In genomic region chr16:17721822-17722460, GRCm38 (mm10) we compare ENCODE assay signal across 7 mouse cellular contexts. TPM values are rescaled to one million over a fixed set of nuclear protein-coding genes. Genes with fewer than 3 reads are reported as not detected.
A peak's percentile ranks its signal among the peaks of the same experiment; 100 is the strongest.
DNase-seq lines count a peak whose midpoint lies in the region; ATAC-seq and TF ChIP-seq lines count a peak whose summit lies in the region.

No protein-coding gene starts in this region.

- intact Hi-C loops in gastrocnemius, postnatal 36 days (cut with DNase I): no loop called here

- H3K27me3 ChIP-seq in forebrain, embryonic 10.5 days (ENCODE audit: poor library complexity, severe bottlenecking): no peaks in the 10 kb centered on the region
- H3K27me3 ChIP-seq in liver, embryonic 13.5 days: no peaks in the 10 kb centered on the region

- H3K36me3 ChIP-seq in forebrain, embryonic 10.5 days (replicated peaks): peaks cover 3% of the 10 kb centered on the region; the same call in 1 of the 2 replicates
- peaks cover 4% of the 10 kb centered on the region; the same call in 1 of the 2 replicates for H3K36me3 ChIP-seq in liver, embryonic 13.5 days

- no peaks in the 10 kb centered on the region for H3K9me3 ChIP-seq in forebrain, embryonic 10.5 days
- H3K9me3 ChIP-seq in liver, embryonic 13.5 days (replicated peaks): no peaks in the 10 kb centered on the region

- ATAC-seq in liver, embryonic 13.5 days (ENCODE audit: low read depth): no peak

- peak; percentile 25 for DNase-seq in layer of hippocampus, adult 11-12 months (ENCODE audit: low spot score)
- DNase-seq in layer of hippocampus, postnatal 10 days (ENCODE audit: low spot score in 2 of 2): no peak
- DNase-seq in forebrain, embryonic 10.5 days (ENCODE audit: extremely low spot score, low spot score): no peak
- no peak for DNase-seq in liver, embryonic 13.5 days
- no peak for DNase-seq in thymus, postnatal 10 days (ENCODE audit: low spot score in 2 of 2)
- DNase-seq in gastrocnemius, postnatal 36 days: no peak

- peaks cover 1% of the 10 kb centered on the region; the same call in 1 of the 2 replicates for H3K4me1 ChIP-seq in bone marrow, adult 2 months (ENCODE audit: control insufficient read depth, insufficient read depth, low read length)
- peaks cover 20% of the 10 kb centered on the region for H3K4me1 ChIP-seq in forebrain, embryonic 10.5 days
- H3K4me1 ChIP-seq in liver, embryonic 13.5 days (replicated peaks): peaks cover 36% of the 10 kb centered on the region

- TF ChIP-seq CTCF in bone marrow, adult 2 months (IDR thresholded peaks at IDR 0.05; ENCODE audit: control insufficient read depth, insufficient read depth, low read length): no peak

- H3K4me2 ChIP-seq in liver, embryonic 13.5 days: peak overlapping the region; percentile 84

- no peak for TF ChIP-seq POLR2A in bone marrow, adult 2 months (IDR thresholded peaks at IDR 0.05; ENCODE audit: borderline replicate concordance, control insufficient read depth, low read depth, low read length)

- no peak overlapping the region; the same call in 1 of the 2 replicates for H3K27ac ChIP-seq in bone marrow, adult 2 months (ENCODE audit: control insufficient read depth, insufficient read depth, low read depth, low read length, poor library complexity)
- peak overlapping the region; percentile 90 for H3K27ac ChIP-seq in forebrain, embryonic 10.5 days
- H3K27ac ChIP-seq in liver, embryonic 13.5 days: peak overlapping the region; percentile 82

- WGBS in bone marrow, adult 2 months: 1% methylated on average over 10 of the region's 10 CpGs
- 12% methylated on average over 10 of the region's 10 CpGs for WGBS in forebrain, embryonic 10.5 days
- WGBS in liver, embryonic 13.5 days (ENCODE audit: insufficient replicate concordance): 2% methylated on average over 10 of the region's 10 CpGs

- H3K4me3 ChIP-seq in bone marrow, adult 2 months (replicated peaks; ENCODE audit: control insufficient read depth, low read depth, low read length): peak overlapping the region; percentile 83
- H3K4me3 ChIP-seq in forebrain, embryonic 10.5 days: peak overlapping the region; percentile 66
- peak overlapping the region; percentile 91 for H3K4me3 ChIP-seq in liver, embryonic 13.5 days (replicated peaks)

- peak overlapping the region; percentile 93 for H3K9ac ChIP-seq in liver, embryonic 13.5 days

RNA-seq across cellular contexts. Expression of gene Med15, which starts 10.8 kb away (rescaled TPM):
- 10 to 100 TPM; 66.2 to 69.6 TPM for total RNA-seq in layer of hippocampus, postnatal 10 days (2021)
- polyA plus RNA-seq in bone marrow, adult 2 months (2011; ENCODE audit: insufficient read depth, insufficient read length, low replicate concordance, missing spikeins): 22.5 and 38.0 TPM in 2 replicates
- polyA plus RNA-seq in forebrain, embryonic 10.5 days (2016; fragmentation: Nextera tagmentation; extraction: Ambion mirVana): 47.4 and 47.5 TPM in 2 replicates
- 15.8 and 20.2 TPM in 2 replicates for polyA plus RNA-seq in liver, embryonic 13.5 days (2015; fragmentation: Nextera tagmentation; extraction: Ambion mirVana)
- 10 to 100 TPM; 16.5 to 20.0 TPM for total RNA-seq in gastrocnemius, postnatal 36 days (2021)

RNA-seq across cellular contexts. Expression of gene Klhl22, which starts 37.5 kb away (rescaled TPM):
- total RNA-seq in layer of hippocampus, postnatal 10 days (2021): 100 to 1,000 TPM; 108 TPM
- 5.7 and 7.8 TPM in 2 replicates for polyA plus RNA-seq in bone marrow, adult 2 months (2011; ENCODE audit: insufficient read depth, insufficient read length, low replicate concordance, missing spikeins)
- polyA plus RNA-seq in forebrain, embryonic 10.5 days (2016; fragmentation: Nextera tagmentation; extraction: Ambion mirVana): 55.4 and 59.1 TPM in 2 replicates
- 14.3 TPM in 2 replicates for polyA plus RNA-seq in liver, embryonic 13.5 days (2015; fragmentation: Nextera tagmentation; extraction: Ambion mirVana)
- total RNA-seq in gastrocnemius, postnatal 36 days (2021): 10 to 100 TPM; 16.8 to 20.9 TPM
